9 mouse cellular contexts compared by ENCODE assay signal in genomic region chr3:138525494-138525893, GRCm38 (mm10). TPM values are rescaled to one million over a fixed set of nuclear protein-coding genes. Genes with fewer than 3 reads are reported as not detected.
A peak's percentile ranks its signal among the peaks of the same experiment; 100 is the strongest.
DNase-seq lines count a peak whose midpoint lies in the region; ATAC-seq lines count a peak whose summit lies in the region.
"Had no signal": no experiment of that assay in that cellular context is flagged by ENCODE, and none has a peak within 500 bp of the region (broad histone marks: within the 10 kb centered on the region; RNA-seq: fewer than 3 reads in every experiment).

No protein-coding gene starts in this region.

- 49% methylated on average over 8 of the region's 8 CpGs for WGBS in heart, embryonic 10.5 days
- 54% methylated on average over 8 of the region's 8 CpGs for WGBS in limb, embryonic 13.5 days
- WGBS in stomach, embryonic 15.5 days = 70% methylated on average over 8 of the region's 8 CpGs

- peaks cover 24% of the 10 kb centered on the region for H3K4me1 ChIP-seq in heart, embryonic 10.5 days
- H3K4me1 ChIP-seq in megakaryocyte, embryonic 14.5 days = peaks cover 39% of the 10 kb centered on the region
- peaks cover 27% of the 10 kb centered on the region for H3K4me1 ChIP-seq in limb, embryonic 13.5 days
- peaks cover 5% of the 10 kb centered on the region for H3K4me1 ChIP-seq in stomach, embryonic 15.5 days

- DNase-seq in heart, embryonic 10.5 days (ENCODE audit: low spot score) = no peak
- DNase-seq in heart, adult 18-20 months = no peak
- DNase-seq in adrenal gland, postnatal 25 days = no peak
- DNase-seq in yolk sac, embryonic 10.5 days (ENCODE audit: low spot score) = no peak
- DNase-seq: cerebellum, postnatal 36 days had no signal

- ATAC-seq in megakaryocyte, adult 5-6 weeks (ENCODE audit: poor library complexity, severe bottlenecking) = no peak
- ATAC-seq in limb, embryonic 13.5 days (ENCODE audit: low FRiP score, low read depth) = no peak
- ATAC-seq in stomach, embryonic 15.5 days (ENCODE audit: insufficient read depth, low FRiP score, low read depth) = no peak

- peak overlapping the region; percentile 99 for H3K4me3 ChIP-seq in heart, embryonic 10.5 days
- peak overlapping the region; percentile 55 for H3K4me3 ChIP-seq in megakaryocyte, embryonic 14.5 days (replicated peaks)
- no peak overlapping the region; the same call in 1 of the 2 replicates for H3K4me3 ChIP-seq in limb, embryonic 13.5 days
- no peak overlapping the region for H3K4me3 ChIP-seq in stomach, embryonic 15.5 days (replicated peaks)

- H3K9ac ChIP-seq in limb, embryonic 13.5 days = no peak overlapping the region
- H3K9ac ChIP-seq in stomach, embryonic 15.5 days = peak overlapping the region; percentile 67; the same call in 1 of the 2 replicates

- H3K27me3 ChIP-seq in heart, embryonic 10.5 days (ENCODE audit: insufficient read depth, poor library complexity, severe bottlenecking) = no peaks in the 10 kb centered on the region
- no peaks in the 10 kb centered on the region for H3K27me3 ChIP-seq in megakaryocyte, embryonic 14.5 days (replicated peaks)
- no peaks in the 10 kb centered on the region for H3K27me3 ChIP-seq in limb, embryonic 13.5 days
- H3K27me3 ChIP-seq in stomach, embryonic 15.5 days (replicated peaks) = no peaks in the 10 kb centered on the region

- H3K27ac ChIP-seq in heart, embryonic 10.5 days = no peak overlapping the region
- H3K27ac ChIP-seq in limb, embryonic 13.5 days = no peak overlapping the region
- no peak overlapping the region; the same call in 1 of the 2 replicates for H3K27ac ChIP-seq in stomach, embryonic 15.5 days

- H3K36me3 ChIP-seq in heart, embryonic 10.5 days = no peaks in the 10 kb centered on the region
- H3K36me3 ChIP-seq in megakaryocyte, embryonic 14.5 days (replicated peaks; ENCODE audit: low read length) = no peaks in the 10 kb centered on the region
- no peaks in the 10 kb centered on the region for H3K36me3 ChIP-seq in limb, embryonic 13.5 days
- H3K36me3 ChIP-seq in stomach, embryonic 15.5 days = no peaks in the 10 kb centered on the region

- peak overlapping the region; percentile 77 for H3K4me2 ChIP-seq in limb, embryonic 13.5 days (replicated peaks)
- H3K4me2 ChIP-seq in stomach, embryonic 15.5 days = no peak overlapping the region

- H3K9me3 ChIP-seq in heart, embryonic 10.5 days = no peaks in the 10 kb centered on the region
- no peaks in the 10 kb centered on the region for H3K9me3 ChIP-seq in megakaryocyte, embryonic 14.5 days
- no peaks in the 10 kb centered on the region for H3K9me3 ChIP-seq in limb, embryonic 13.5 days
- no peaks in the 10 kb centered on the region for H3K9me3 ChIP-seq in stomach, embryonic 15.5 days

RNA-seq across cellular contexts. Expression of gene Eif4e, which starts 0.5 kb away (rescaled TPM):
- 368 and 419 TPM in 2 replicates for polyA plus RNA-seq in heart, embryonic 10.5 days (2016; fragmentation: Nextera tagmentation; extraction: Ambion mirVana)
- total RNA-seq in heart, adult 18-20 months (2021) = 100 to 1,000 TPM; 186 to 215 TPM
- 8.6 TPM in 1 of 2 replicates, not detected in the other for polyA plus RNA-seq in megakaryocyte, embryonic 14.5 days (2012; ENCODE audit: insufficient read depth, low replicate concordance)
- 179 and 204 TPM in 2 replicates for total RNA-seq in megakaryocyte, adult 5-6 weeks (2015)
- 106 and 108 TPM in 2 replicates for total RNA-seq in megakaryocyte, adult 5-6 weeks (2017)
- polyA plus RNA-seq in limb, embryonic 13.5 days (2015; fragmentation: Nextera tagmentation; extraction: Ambion mirVana) = 402 TPM in 2 replicates
- polyA plus RNA-seq in stomach, embryonic 15.5 days (2015; fragmentation: Nextera tagmentation; extraction: Ambion mirVana) = 295 and 313 TPM in 2 replicates
- total RNA-seq in adrenal gland, postnatal 25 days (2021) = 168 and 178 TPM in 2 replicates

RNA-seq across cellular contexts. Expression of gene Metap1, which starts 36.2 kb away (rescaled TPM):
- polyA plus RNA-seq in heart, embryonic 10.5 days (2016; fragmentation: Nextera tagmentation; extraction: Ambion mirVana) = 47.1 and 48.8 TPM in 2 replicates
- total RNA-seq in heart, adult 18-20 months (2021) = 10 to 100 TPM; 37.1 to 37.9 TPM
- polyA plus RNA-seq in megakaryocyte, embryonic 14.5 days (2012; ENCODE audit: insufficient read depth, low replicate concordance) = 10.2 and 16.6 TPM in 2 replicates
- 20.9 and 24.0 TPM in 2 replicates for total RNA-seq in megakaryocyte, adult 5-6 weeks (2015)
- total RNA-seq in megakaryocyte, adult 5-6 weeks (2017) = 28.5 and 36.9 TPM in 2 replicates
- polyA plus RNA-seq in limb, embryonic 13.5 days (2015; fragmentation: Nextera tagmentation; extraction: Ambion mirVana) = 42.6 and 44.0 TPM in 2 replicates
- polyA plus RNA-seq in stomach, embryonic 15.5 days (2015; fragmentation: Nextera tagmentation; extraction: Ambion mirVana) = 46.1 and 48.1 TPM in 2 replicates
- 61.0 and 63.3 TPM in 2 replicates for total RNA-seq in adrenal gland, postnatal 25 days (2021)

Comparison
In these comparisons a context has a peak if more than half of its experiments do, and no peak if none do; other contexts are left out.
1. H3K4me3 ChIP-seq: peak in heart, embryonic 10.5 days (single experiment) and megakaryocyte, embryonic 14.5 days (single experiment); none in limb, embryonic 13.5 days (single experiment) and stomach, embryonic 15.5 days (single experiment).
2. RNA of gene Eif4e, which starts 0.5 kb away (polyA plus RNA-seq): 368 to 419 TPM in heart, embryonic 10.5 days, 402 TPM in limb, embryonic 13.5 days and 295 to 313 TPM in stomach, embryonic 15.5 days; 8.6 TPM in megakaryocyte, embryonic 14.5 days; every median in the first group is over 10 times any median in the second.